Mouse (Mus musculus): Measurements from ENCODE around the gene Zfp691.

Zfp691 gene

GRCm38 (mm10) chr4:119120095-119120494 is 53.9 kb downstream of the Zfp691 start:
- DNase-seq = no peak

Data from thymus, postnatal 36 days (tissue).